Mouse (Mus musculus) heart, embryonic 12.5 days (tissue): ENCODE measurements around the gene Cbx1. TPM values are rescaled to one million over a fixed set of nuclear protein-coding genes. Genes with fewer than 3 reads are reported as not detected.
A peak's percentile ranks its signal among the peaks of the same experiment; 100 is the strongest.

Experiments
- ATAC-seq: fragments of 200-750 bp; cut with Nextera tagmentation; 2 replicates; pipeline ENCODE4 v1.8.0; 2017; ENCODE audit warnings: moderate TSS enrichment, moderate library complexity; ENCODE audit not compliant: insufficient number of reproducible peaks, low FRiP score
- H3K27ac ChIP-seq: fragments of 300-500 bp; sonication (generic); 2 replicates; pipeline ENCODE4 v1.5.1; 2016; ENCODE audit warnings: mild to moderate bottlenecking, moderate library complexity; ENCODE audit not compliant: poor library complexity, severe bottlenecking
- H3K27me3 ChIP-seq: fragments of 300-500 bp; sonication (generic); replicated peaks from 2 replicates; pipeline ENCODE4 v1.6.1; 2016; ENCODE audit warnings: mild to moderate bottlenecking, moderate library complexity
- H3K36me3 ChIP-seq: fragments of 300-500 bp; sonication (generic); 2 replicates; pipeline ENCODE4 v1.6.1; 2016; ENCODE audit warnings: mild to moderate bottlenecking, moderate library complexity
- H3K4me1 ChIP-seq: fragments of 300-500 bp; sonication (generic); replicated peaks from 2 replicates; pipeline ENCODE4 v1.6.1; 2016; ENCODE audit warnings: mild to moderate bottlenecking
- H3K4me2 ChIP-seq: fragments of 300-500 bp; sonication (generic); 2 replicates; pipeline ENCODE4 v1.6.1; 2016; ENCODE audit warnings: mild to moderate bottlenecking, moderate library complexity
- H3K4me3 ChIP-seq: fragments of 300-500 bp; sonication (generic); 2 replicates; pipeline ENCODE4 v1.5.1; 2016; ENCODE audit warnings: mild to moderate bottlenecking
- H3K9ac ChIP-seq: fragments of 300-500 bp; sonication (generic); 2 replicates; pipeline ENCODE4 v1.6.1; 2016; ENCODE audit warnings: mild to moderate bottlenecking, moderate library complexity
- H3K9me3 ChIP-seq: fragments of 300-500 bp; sonication (generic); replicated peaks from 2 replicates; pipeline ENCODE4 v1.6.1; 2016; ENCODE audit warnings: mild to moderate bottlenecking, moderate library complexity
- WGBS: fragments of 180-500 bp; shearing (Covaris S2); methylation state at CpG from one replicate; pipeline ENCODE4 v1.1.7; 2016; 5-methylcytosine and 5-hydroxymethylcytosine counted together
- polyA plus RNA-seq: library from polyadenylated mRNA; unstranded; fragments of >200 nt; fragmentation: Nextera tagmentation; extraction: Ambion mirVana; gene quantifications from 2 replicates; pipeline ENCODE4 v1.2.1, GENCODE M21; 2016

The Cbx1 gene
- polyA plus RNA-seq, 1 experiment from 2014 or later: 57.9 TPM

DNA sequence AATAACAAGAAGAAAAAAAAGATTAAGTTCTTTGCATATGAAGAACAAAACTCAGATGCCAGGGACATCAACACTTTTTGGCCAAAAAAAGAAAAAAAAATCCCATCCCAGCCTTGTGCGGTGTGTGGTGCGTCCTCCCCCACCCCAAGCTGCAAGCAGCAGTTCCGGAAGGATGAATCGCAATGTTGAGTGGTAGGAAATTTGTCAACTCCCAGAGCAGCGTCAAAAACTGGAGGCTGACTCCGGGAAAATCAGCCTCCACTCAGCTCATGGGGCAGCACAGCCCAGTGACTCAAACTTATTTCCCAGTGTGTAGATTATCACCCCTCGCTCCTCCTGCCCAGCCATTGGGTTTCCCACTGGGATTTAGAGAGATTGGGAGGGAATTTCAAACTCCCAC lies 26.9 kb upstream of the Cbx1 start:
- Histone ChIP-seq H3K9me3 (no peaks in the 10 kb centered on the region), H3K4me3 (no peak overlapping the region), H3K36me3 (no peaks in the 10 kb centered on the region), H3K27me3 (no peaks in the 10 kb centered on the region), H3K27ac (no peak overlapping the region), H3K4me1 (0 out of 2 replicates have a peak, but pooled peaks cover 6% of the 10 kb centered on the region), H3K4me2 (no peak overlapping the region), H3K9ac (no peak overlapping the region)
- 55% methylated on average over 7 of the region's 7 CpGs for WGBS
- ATAC-seq: no peak

GRCm38 (mm10) chr11:96762742-96763470 lies 26.0 kb upstream of the Cbx1 start:
- H3K9ac ChIP-seq: no peak overlapping the region
- WGBS: 77% methylated on average over 15 of the region's 15 CpGs
- no peak overlapping the region for H3K4me3 ChIP-seq
- H3K27ac ChIP-seq: no peak overlapping the region
- H3K4me2 ChIP-seq: no peak overlapping the region
- no peaks in the 10 kb centered on the region for H3K27me3 ChIP-seq
- ATAC-seq: no peak
- H3K4me1 ChIP-seq: 0 out of 2 replicates have a peak, but pooled peaks cover 6% of the 10 kb centered on the region
- peaks cover 3% of the 10 kb centered on the region for H3K36me3 ChIP-seq
- H3K9me3 ChIP-seq: no peaks in the 10 kb centered on the region

DNA sequence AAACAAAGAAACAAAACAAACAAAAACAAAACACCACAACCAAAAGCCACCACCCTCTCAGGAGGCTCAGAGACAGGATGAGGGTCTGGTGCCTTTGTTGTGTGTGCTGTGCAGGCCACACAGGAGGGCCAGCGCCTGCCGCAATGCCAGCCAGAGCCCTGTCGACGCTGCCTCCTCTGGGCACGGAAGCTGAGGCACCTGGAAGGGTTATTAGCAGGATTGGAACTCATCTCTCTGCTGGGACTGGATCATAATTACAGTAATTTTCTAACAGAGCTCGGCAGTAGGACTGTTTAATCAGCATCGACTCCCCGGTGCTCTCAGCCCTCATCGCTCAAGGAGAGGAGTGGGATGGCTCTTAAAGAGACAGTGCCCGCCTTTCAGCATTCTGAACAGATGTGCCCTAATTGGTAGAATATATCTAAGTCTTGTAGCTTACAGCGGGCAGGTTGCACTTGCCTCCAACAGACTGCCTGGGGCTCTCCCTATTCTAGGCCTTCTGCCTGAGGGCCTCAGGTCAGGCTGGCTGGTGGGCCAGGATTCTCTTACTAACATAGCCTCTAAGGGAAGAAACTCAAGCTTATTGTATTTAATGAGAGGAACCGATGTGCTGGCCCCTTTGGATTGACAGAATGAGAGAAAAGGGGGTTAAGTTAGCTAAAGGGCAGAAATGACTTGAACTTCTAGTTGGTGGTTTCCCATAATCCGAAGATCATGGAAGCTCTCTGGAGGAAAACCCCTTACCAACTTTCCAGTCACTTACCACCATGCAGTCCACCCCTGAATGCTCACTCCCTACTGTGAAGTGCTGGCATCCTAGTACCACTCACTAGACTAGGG lies 24.2 kb upstream of the Cbx1 start:
- Histone ChIP-seq H3K9ac (0 out of 2 replicates have a peak overlapping the region, but pooled peaks have one; percentile 24), H3K9me3 (no peaks in the 10 kb centered on the region), H3K4me3 (no peak overlapping the region), H3K4me2 (no peak overlapping the region), H3K36me3 (peaks cover 22% of the 10 kb centered on the region), H3K27ac (no peak overlapping the region), H3K4me1 (0 out of 2 replicates have a peak, but pooled peaks cover 6% of the 10 kb centered on the region), H3K27me3 (no peaks in the 10 kb centered on the region)
- WGBS: 46% methylated on average over 13 of the region's 13 CpGs
- no peak for ATAC-seq

GRCm38 (mm10) chr11:96765645-96766044 lies 23.3 kb upstream of the Cbx1 start:
- no peak overlapping the region for H3K4me2 ChIP-seq
- peaks cover 31% of the 10 kb centered on the region for H3K36me3 ChIP-seq
- 61% methylated on average over 7 of the region's 7 CpGs for WGBS
- no peak overlapping the region for H3K4me3 ChIP-seq
- ATAC-seq: no peak
- H3K27ac ChIP-seq: 0 out of 2 replicates have a peak overlapping the region, but pooled peaks have one; percentile 1
- H3K9me3 ChIP-seq: no peaks in the 10 kb centered on the region
- H3K9ac ChIP-seq: no peak overlapping the region
- no peaks in the 10 kb centered on the region for H3K27me3 ChIP-seq
- H3K4me1 ChIP-seq: 0 out of 2 replicates have a peak, but pooled peaks cover 6% of the 10 kb centered on the region

DNA sequence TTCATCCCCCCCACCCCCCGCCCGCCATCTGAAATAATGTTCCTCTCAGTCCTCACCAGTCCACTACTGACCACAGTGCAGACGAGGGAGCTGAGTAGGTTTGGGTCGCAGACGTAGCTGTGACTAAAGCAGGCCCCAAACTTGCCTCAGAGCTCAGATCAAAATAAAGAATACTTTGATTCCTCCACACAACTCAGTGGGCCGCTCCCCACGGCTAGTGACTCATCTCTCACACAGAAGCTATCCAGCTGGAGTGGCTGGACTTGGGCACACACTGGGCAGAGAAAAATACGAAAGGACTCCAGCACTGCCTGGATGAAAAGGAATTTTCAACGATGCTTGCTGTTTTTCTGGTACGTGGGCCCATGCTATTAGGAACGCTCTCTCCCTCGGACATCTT lies 22.4 kb upstream of the Cbx1 start:
- H3K27me3 ChIP-seq: no peaks in the 10 kb centered on the region
- no peak overlapping the region for H3K27ac ChIP-seq
- H3K4me1 ChIP-seq: 0 out of 2 replicates have a peak, but pooled peaks cover 6% of the 10 kb centered on the region
- 78% methylated on average over 12 of the region's 12 CpGs for WGBS
- H3K9me3 ChIP-seq: no peaks in the 10 kb centered on the region
- H3K4me3 ChIP-seq: no peak overlapping the region
- no peak overlapping the region for H3K4me2 ChIP-seq
- peaks cover 40% of the 10 kb centered on the region for H3K36me3 ChIP-seq
- no peak for ATAC-seq
- no peak overlapping the region for H3K9ac ChIP-seq

GRCm38 (mm10) chr11:96767096-96767495 lies 21.8 kb upstream of the Cbx1 start:
- H3K36me3 ChIP-seq: peaks cover 45% of the 10 kb centered on the region
- no peak overlapping the region for H3K4me2 ChIP-seq
- no peak overlapping the region for H3K4me3 ChIP-seq
- H3K9me3 ChIP-seq: no peaks in the 10 kb centered on the region
- no peak overlapping the region for H3K27ac ChIP-seq
- no peaks in the 10 kb centered on the region for H3K27me3 ChIP-seq
- ATAC-seq: no peak
- H3K9ac ChIP-seq: no peak overlapping the region
- 64% methylated on average over 7 of the region's 7 CpGs for WGBS
- 0 out of 2 replicates have a peak, but pooled peaks cover 6% of the 10 kb centered on the region for H3K4me1 ChIP-seq

DNA sequence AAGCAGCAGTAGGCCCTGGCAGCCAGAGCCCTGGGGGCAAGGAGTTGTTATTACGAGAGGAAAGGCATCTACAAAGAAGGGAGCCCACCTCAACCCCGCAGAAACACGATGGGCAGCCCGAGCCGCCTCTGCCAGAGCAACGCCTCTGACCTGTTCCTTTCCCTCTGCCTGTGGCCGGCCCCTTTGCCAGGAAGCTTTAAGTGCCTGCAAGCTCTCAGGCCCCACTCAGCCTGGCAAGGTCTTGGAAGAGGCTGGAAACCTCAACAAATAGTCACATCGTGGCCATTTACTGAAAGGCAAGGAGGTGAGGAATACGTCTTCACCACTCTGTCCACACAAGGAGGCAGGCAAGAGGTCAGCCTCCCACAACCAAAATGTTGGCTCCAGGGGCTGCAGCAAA lies 20.7 kb upstream of the Cbx1 start:
- Histone ChIP-seq H3K4me3 (no peak overlapping the region), H3K9me3 (no peaks in the 10 kb centered on the region), H3K9ac (0 out of 2 replicates have a peak overlapping the region, but pooled peaks have one; percentile 3), H3K4me2 (no peak overlapping the region), H3K27me3 (no peaks in the 10 kb centered on the region), H3K36me3 (peaks cover 57% of the 10 kb centered on the region), H3K4me1 (0 out of 2 replicates have a peak, but pooled peaks cover 6% of the 10 kb centered on the region), H3K27ac (no peak overlapping the region)
- WGBS: 56% methylated on average over 9 of the region's 9 CpGs
- no peak for ATAC-seq

DNA sequence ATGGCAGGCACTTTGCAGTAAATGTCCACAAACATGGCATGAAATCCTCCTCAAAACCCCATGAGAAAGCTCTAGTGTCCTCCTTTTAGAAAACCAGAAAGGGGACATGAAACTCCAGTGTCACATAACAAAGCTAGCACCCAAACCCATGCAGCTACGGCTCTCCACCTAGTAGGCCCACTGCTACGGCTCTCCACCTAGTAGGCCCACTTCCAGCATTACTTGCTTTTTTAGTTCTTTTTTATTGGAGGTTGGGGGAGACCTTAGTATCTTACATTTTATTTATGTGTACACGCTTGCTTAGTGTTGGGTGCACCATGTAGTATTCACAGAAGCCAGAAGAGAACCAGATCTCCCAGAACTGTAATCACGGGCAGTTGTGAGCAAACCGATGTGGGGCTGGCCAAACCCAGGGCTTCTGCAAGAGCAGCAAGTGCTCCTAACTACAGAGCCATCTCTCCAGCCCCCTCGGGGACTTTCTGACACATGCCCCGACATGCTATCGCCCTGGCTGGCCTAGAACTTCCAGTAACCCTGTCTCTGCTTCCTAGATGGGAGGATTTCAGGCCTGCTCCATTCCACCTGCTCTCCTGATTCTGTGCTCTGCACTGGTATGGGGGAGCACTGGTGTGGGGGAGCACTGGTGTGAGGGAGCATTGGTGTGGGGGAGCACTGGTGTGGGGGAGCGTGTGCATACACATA lies 17.5 kb upstream of the Cbx1 start:
- WGBS: 94% methylated on average over 9 of the region's 9 CpGs
- Histone ChIP-seq H3K9me3 (no peaks in the 10 kb centered on the region), H3K36me3 (peaks cover 63% of the 10 kb centered on the region), H3K4me2 (no peak overlapping the region), H3K9ac (no peak overlapping the region), H3K27ac (no peak overlapping the region), H3K4me1 (peaks cover 4% of the 10 kb centered on the region), H3K27me3 (no peaks in the 10 kb centered on the region), H3K4me3 (no peak overlapping the region)
- no peak for ATAC-seq

DNA sequence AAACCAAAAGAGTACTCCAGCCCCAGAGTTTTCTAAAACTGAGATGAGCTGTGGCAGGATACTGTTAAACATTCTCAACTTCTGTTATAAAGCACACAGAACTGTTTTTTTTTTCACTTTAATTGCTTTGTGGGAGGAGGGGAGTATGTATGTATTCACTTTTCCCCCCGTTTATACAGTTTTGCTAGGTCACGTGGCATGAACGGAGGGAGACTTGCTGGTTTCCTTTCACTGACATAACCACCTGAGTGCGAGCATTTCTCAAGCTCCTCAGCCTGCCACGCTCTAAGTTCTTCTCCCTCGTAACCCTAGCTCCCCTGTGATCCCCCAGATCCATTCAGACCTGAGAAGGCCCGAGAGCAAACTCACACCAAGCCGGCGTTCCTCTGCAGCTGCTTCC lies 16.5 kb upstream of the Cbx1 start:
- no peak for ATAC-seq
- H3K36me3 ChIP-seq: peaks cover 63% of the 10 kb centered on the region
- no peak overlapping the region for H3K27ac ChIP-seq
- no peak overlapping the region for H3K4me2 ChIP-seq
- H3K4me1 ChIP-seq: peaks cover 10% of the 10 kb centered on the region
- no peak overlapping the region for H3K9ac ChIP-seq
- H3K9me3 ChIP-seq: no peaks in the 10 kb centered on the region
- H3K4me3 ChIP-seq: no peak overlapping the region
- no peaks in the 10 kb centered on the region for H3K27me3 ChIP-seq
- 88% methylated on average over 9 of the region's 9 CpGs for WGBS

DNA sequence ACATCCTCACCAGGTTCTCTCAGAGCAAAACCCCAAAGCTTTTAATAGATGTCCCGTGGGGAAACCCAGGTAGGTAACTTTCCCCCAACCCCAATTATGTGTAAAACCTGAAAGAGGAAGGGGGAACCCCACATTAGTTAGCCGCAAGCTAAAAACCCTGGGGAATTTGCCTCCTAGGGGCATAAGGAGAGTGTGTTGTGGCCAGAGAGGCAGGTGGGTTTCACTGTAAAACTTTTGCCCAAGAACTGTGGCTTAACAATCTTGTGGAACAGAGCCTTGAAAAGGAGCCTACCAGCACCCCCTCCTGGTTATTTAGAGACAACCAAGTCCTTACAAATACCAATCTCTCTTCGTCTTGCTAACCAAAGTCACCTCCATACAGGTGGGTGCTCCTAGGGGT lies 14.4 kb upstream of the Cbx1 start:
- Histone ChIP-seq H3K36me3 (peaks cover 44% of the 10 kb centered on the region), H3K9ac (no peak overlapping the region), H3K4me2 (no peak overlapping the region), H3K27ac (no peak overlapping the region), H3K27me3 (no peaks in the 10 kb centered on the region), H3K4me3 (no peak overlapping the region), H3K9me3 (no peaks in the 10 kb centered on the region), H3K4me1 (peaks cover 10% of the 10 kb centered on the region)
- WGBS: 84% methylated on average over 3 of the region's 3 CpGs
- ATAC-seq: no peak

- Histone ChIP-seq H3K9ac (no peak overlapping the region), H3K9me3 (no peaks in the 10 kb centered on the region), H3K4me1 (peaks cover 10% of the 10 kb centered on the region), H3K36me3 (peaks cover 38% of the 10 kb centered on the region), H3K27me3 (no peaks in the 10 kb centered on the region), H3K4me2 (no peak overlapping the region), H3K4me3 (no peak overlapping the region), H3K27ac (no peak overlapping the region)
- ATAC-seq: no peak
- 84% methylated on average over 8 of the region's 8 CpGs for WGBS
Observed at GRCm38 (mm10) chr11:96775063-96775462, 13.9 kb upstream of the Cbx1 start.
